Mouse (Mus musculus) myocyte (in vitro differentiated cells): ENCODE results near the gene Vangl1.

ENCODE experiments used
- E2F4 ChIP-seq: IDR thresholded peaks from one replicate; pipeline ENCODE4 v1.6.1; 2011; ENCODE audit warnings: mild to moderate bottlenecking, control low read depth, moderate library complexity; ENCODE audit not compliant: insufficient read depth
- MAX ChIP-seq: IDR thresholded peaks from one replicate; pipeline ENCODE4 v1.6.1; 2011; ENCODE audit warnings: low read depth, mild to moderate bottlenecking, control low read depth
- MYOD1 ChIP-seq, 3 experiments: IDR thresholded peaks; one replicate each; pipeline ENCODE4 v1.6.1; 2011; ENCODE audit warnings: control low read depth in 2 of 3, low read depth in 2 of 3, mild to moderate bottlenecking in 2 of 3, moderate library complexity in 1 of 3; ENCODE audit not compliant: insufficient read length in 2 of 3, control insufficient read depth in 1 of 3
- POLR2A ChIP-seq: IDR thresholded peaks from one replicate; pipeline ENCODE4 v1.6.1; 2011; ENCODE audit warnings: low read depth, mild to moderate bottlenecking, control low read depth, moderate library complexity; ENCODE audit not compliant: insufficient read length
- TCF12 ChIP-seq: IDR thresholded peaks from one replicate; pipeline ENCODE4 v1.6.1; 2011; ENCODE audit warnings: mild to moderate bottlenecking, control low read depth; ENCODE audit not compliant: poor library complexity, insufficient read depth, severe bottlenecking

DNA sequence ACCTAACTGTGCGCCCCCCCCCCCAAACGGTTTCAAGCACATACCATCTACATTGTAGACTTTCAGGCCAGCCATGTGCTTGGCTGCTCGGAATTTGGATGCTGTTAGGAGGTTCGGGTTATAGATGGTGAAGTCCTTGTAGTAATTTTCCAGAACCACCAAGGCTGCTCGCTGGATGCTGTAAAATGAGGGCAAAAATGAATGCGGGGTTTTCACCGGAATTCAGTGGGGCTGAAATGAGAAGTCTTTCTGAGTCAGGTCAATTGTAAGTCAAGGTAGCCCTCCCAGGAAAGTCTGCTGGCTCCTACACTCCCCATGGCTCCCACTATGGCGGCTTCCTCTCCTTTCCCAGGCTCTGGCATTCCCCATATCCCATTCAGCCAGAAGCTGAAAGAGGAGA is 37.7 kb downstream of the Vangl1 start:
- TF ChIP-seq POLR2A (no peak), MAX (no peak), MYOD1 (IDR thresholded peaks at IDR 0.05; ENCODE audit: control insufficient read depth in 1 of 3, insufficient read length in 2 of 3, low read depth in 2 of 3) (no peak), E2F4 (no peak), TCF12 (no peak)
